Mouse (Mus musculus): Measurements from ENCODE around the gene Cav1.

DNA sequence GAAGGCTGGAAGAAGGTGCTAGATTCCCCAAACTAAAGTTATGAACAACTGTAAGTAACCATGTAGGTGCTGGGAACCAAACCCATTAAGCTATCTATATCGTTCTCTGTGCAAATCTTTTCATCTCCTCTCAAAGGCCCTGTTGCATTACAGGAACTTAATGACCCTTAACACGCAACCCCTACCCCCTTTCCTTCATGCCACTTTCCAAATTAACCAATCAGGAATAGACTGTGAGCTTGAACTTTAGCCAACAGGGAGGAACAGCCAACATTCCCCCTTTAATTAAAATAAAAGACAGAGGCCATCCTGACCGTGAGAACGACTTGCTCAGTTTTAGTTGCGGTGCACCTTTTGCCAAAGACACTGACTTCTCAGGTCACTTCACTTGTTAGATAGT is 11.0 kb upstream of the Cav1 start:
- no peak for TF ChIP-seq CTCF (IDR thresholded peaks at IDR 0.05)
- no peak for TF ChIP-seq EP300 (IDR thresholded peaks at IDR 0.05; ENCODE audit: insufficient read depth, low read depth, low read length)

Data from heart, adult 2 months (tissue).